Mouse (Mus musculus): ENCODE measurements around the gene Arhgap45. TPM values are rescaled to one million over a fixed set of nuclear protein-coding genes. Genes with fewer than 3 reads are reported as not detected.
"Not testable (repeated sequence)": the region's sequence is repeated elsewhere in the genome, so short reads cannot be mapped to it uniquely, and the experiment has no call there.

Arhgap45 gene
- polyA plus RNA-seq, 1 experiment from 2014 or later: 8.0 TPM

- Histone ChIP-seq H3K4me3 (peak overlapping the region; percentile 20; the same call in 1 of the 2 replicates), H3K27ac (peak overlapping the region; percentile 84), H3K9me3 (no peaks in the 10 kb centered on the region), H3K36me3 (replicated peaks) (no peaks in the 10 kb centered on the region), H3K4me1 (peaks cover 77% of the 10 kb centered on the region), H3K27me3 (ENCODE audit: poor library complexity, severe bottlenecking) (peaks cover 12% of the 10 kb centered on the region; the same call in 1 of the 2 replicates)
- WGBS: 8% methylated on average over 5 of the region's 5 CpGs
- no peak for DNase-seq (ENCODE audit: extremely low spot score, low spot score)
Measured at GRCm38 (mm10) chr10:80048396-80048795, 31.9 kb downstream of the Arhgap45 start.

- H3K4me3 ChIP-seq: peak overlapping the region; percentile 6; the same call in 1 of the 2 replicates
- no peaks in the 10 kb centered on the region for H3K36me3 ChIP-seq (replicated peaks)
- peaks cover 12% of the 10 kb centered on the region; the same call in 1 of the 2 replicates for H3K27me3 ChIP-seq (ENCODE audit: poor library complexity, severe bottlenecking)
- no peaks in the 10 kb centered on the region for H3K9me3 ChIP-seq
- no peak for DNase-seq (ENCODE audit: extremely low spot score, low spot score)
- peak overlapping the region; percentile 84 for H3K27ac ChIP-seq
- peaks cover 77% of the 10 kb centered on the region for H3K4me1 ChIP-seq
- 58% methylated on average over 3 of the region's 3 CpGs for WGBS
Measured at GRCm38 (mm10) chr10:80048834-80049233, 32.4 kb downstream of the Arhgap45 start.

GRCm38 (mm10) chr10:80050244-80050643, 33.8 kb downstream of the Arhgap45 start:
- no peak overlapping the region; the same call in 1 of the 2 replicates for H3K4me3 ChIP-seq
- peak overlapping the region; percentile 82 for H3K27ac ChIP-seq
- no peak for DNase-seq (ENCODE audit: extremely low spot score, low spot score)
- H3K9me3 ChIP-seq: no peaks in the 10 kb centered on the region
- H3K36me3 ChIP-seq (replicated peaks): peaks cover 2% of the 10 kb centered on the region
- WGBS: 15% methylated on average over 6 of the region's 6 CpGs
- peaks cover 86% of the 10 kb centered on the region for H3K4me1 ChIP-seq
- H3K27me3 ChIP-seq (ENCODE audit: poor library complexity, severe bottlenecking): peaks cover 12% of the 10 kb centered on the region; the same call in 1 of the 2 replicates

- Histone ChIP-seq H3K27ac (peak overlapping the region; percentile 82), H3K9me3 (no peaks in the 10 kb centered on the region), H3K36me3 (replicated peaks) (peaks cover 10% of the 10 kb centered on the region), H3K27me3 (ENCODE audit: poor library complexity, severe bottlenecking) (peaks cover 12% of the 10 kb centered on the region; the same call in 1 of the 2 replicates), H3K4me3 (peak overlapping the region; percentile 13; the same call in 1 of the 2 replicates), H3K4me1 (peaks cover 90% of the 10 kb centered on the region)
- 9% methylated on average over 15 of the region's 15 CpGs for WGBS
- no peak for DNase-seq (ENCODE audit: extremely low spot score, low spot score)
Measured at GRCm38 (mm10) chr10:80050885-80051617, 34.6 kb downstream of the Arhgap45 start.

GRCm38 (mm10) chr10:80051618-80052373, 35.3 kb downstream of the Arhgap45 start:
- H3K27ac ChIP-seq: peak overlapping the region; percentile 82
- DNase-seq (ENCODE audit: extremely low spot score, low spot score): no peak
- H3K9me3 ChIP-seq: no peaks in the 10 kb centered on the region
- H3K4me1 ChIP-seq: peaks cover 89% of the 10 kb centered on the region
- H3K27me3 ChIP-seq (ENCODE audit: poor library complexity, severe bottlenecking): peaks cover 8% of the 10 kb centered on the region; the same call in 1 of the 2 replicates
- peaks cover 17% of the 10 kb centered on the region for H3K36me3 ChIP-seq (replicated peaks)
- H3K4me3 ChIP-seq: peak overlapping the region; percentile 13; the same call in 1 of the 2 replicates
- 13% methylated on average over 14 of the region's 14 CpGs for WGBS

- H3K27ac ChIP-seq: peak overlapping the region; percentile 82
- WGBS: 80% methylated on average over 5 of the region's 5 CpGs
- peak overlapping the region; percentile 90; the same call in 1 of the 2 replicates for H3K4me3 ChIP-seq
Measured at GRCm38 (mm10) chr10:80052374-80052764, 35.9 kb downstream of the Arhgap45 start.

GRCm38 (mm10) chr10:80053259-80053780, 36.9 kb downstream of the Arhgap45 start:
- H3K4me1 ChIP-seq: peaks cover 78% of the 10 kb centered on the region
- no peaks in the 10 kb centered on the region for H3K9me3 ChIP-seq
- H3K4me3 ChIP-seq: peak overlapping the region; percentile 90
- H3K27ac ChIP-seq: peak overlapping the region; percentile 98
- WGBS: under 1% methylated on average over 47 of the region's 47 CpGs
- DNase-seq (ENCODE audit: extremely low spot score, low spot score): peak; percentile 100
- H3K36me3 ChIP-seq (replicated peaks): peaks cover 32% of the 10 kb centered on the region
- no peaks in the 10 kb centered on the region for H3K27me3 ChIP-seq (ENCODE audit: poor library complexity, severe bottlenecking)

More at GRCm38 (mm10) chr10:80052374-80052764, 35.9 kb downstream of the Arhgap45 start:
- Histone ChIP-seq H3K36me3 (replicated peaks) (peaks cover 23% of the 10 kb centered on the region), H3K27me3 (ENCODE audit: poor library complexity, severe bottlenecking) (peaks cover 3% of the 10 kb centered on the region; the same call in 1 of the 2 replicates), H3K9me3 (no peaks in the 10 kb centered on the region), H3K4me1 (peaks cover 83% of the 10 kb centered on the region)
- no peak for DNase-seq (ENCODE audit: extremely low spot score, low spot score)

- 3% methylated on average over 77 of the region's 77 CpGs for WGBS
- Histone ChIP-seq H3K27me3 (ENCODE audit: poor library complexity, severe bottlenecking) (no peaks in the 10 kb centered on the region), H3K9me3 (no peaks in the 10 kb centered on the region), H3K4me1 (peaks cover 70% of the 10 kb centered on the region), H3K4me3 (peak overlapping the region; percentile 90), H3K27ac (peak overlapping the region; percentile 98), H3K36me3 (replicated peaks) (peaks cover 39% of the 10 kb centered on the region)
- peak; percentile 70 for DNase-seq (ENCODE audit: extremely low spot score, low spot score)
Measured at GRCm38 (mm10) chr10:80053831-80054815, 37.7 kb downstream of the Arhgap45 start.

GRCm38 (mm10) chr10:80054911-80055310, 38.5 kb downstream of the Arhgap45 start:
- not testable (repeated sequence) for H3K27me3 ChIP-seq (ENCODE audit: poor library complexity, severe bottlenecking); DNase-seq (ENCODE audit: extremely low spot score, low spot score); H3K9me3 ChIP-seq
- H3K4me1 ChIP-seq: peaks cover 62% of the 10 kb centered on the region
- peak overlapping the region; percentile 98; the same call in 1 of the 2 replicates for H3K27ac ChIP-seq
- WGBS: 69% methylated on average over 3 of the region's 3 CpGs
- peaks cover 47% of the 10 kb centered on the region for H3K36me3 ChIP-seq (replicated peaks)
- H3K4me3 ChIP-seq: peak overlapping the region; percentile 90

GRCm38 (mm10) chr10:80055364-80055763, 38.9 kb downstream of the Arhgap45 start:
- Histone ChIP-seq H3K4me3 (peak overlapping the region; percentile 90), H3K27me3 (ENCODE audit: poor library complexity, severe bottlenecking) (no peaks in the 10 kb centered on the region), H3K9me3 (no peaks in the 10 kb centered on the region), H3K27ac (0 out of 2 replicates have a peak overlapping the region, but pooled peaks have one; percentile 25), H3K36me3 (replicated peaks) (peaks cover 51% of the 10 kb centered on the region), H3K4me1 (peaks cover 58% of the 10 kb centered on the region)
- WGBS: 86% methylated on average over 5 of the region's 5 CpGs
- DNase-seq (ENCODE audit: extremely low spot score, low spot score): no peak

- DNase-seq (ENCODE audit: extremely low spot score, low spot score): no peak
- Histone ChIP-seq H3K27me3 (ENCODE audit: poor library complexity, severe bottlenecking) (no peaks in the 10 kb centered on the region), H3K9me3 (no peaks in the 10 kb centered on the region), H3K36me3 (replicated peaks) (peaks cover 57% of the 10 kb centered on the region), H3K27ac (no peak overlapping the region), H3K4me3 (0 out of 2 replicates have a peak overlapping the region, but pooled peaks have one; percentile 90), H3K4me1 (peaks cover 53% of the 10 kb centered on the region)
- 90% methylated on average over 10 of the region's 10 CpGs for WGBS
Measured at GRCm38 (mm10) chr10:80055891-80056290, 39.4 kb downstream of the Arhgap45 start.

Data from forebrain, embryonic 10.5 days (tissue).